Mouse (Mus musculus): Measurements from ENCODE around the gene Yaf2.

The Yaf2 gene

GRCm38 (mm10) chr15:93287628-93288027 is 49.1 kb downstream of the Yaf2 start:
- DNase-seq (ENCODE audit: low spot score), result no peak

GRCm38 (mm10) chr15:93285244-93285643 is 51.5 kb downstream of the Yaf2 start:
- no peak for DNase-seq (ENCODE audit: low spot score)

GRCm38 (mm10) chr15:93284326-93284725 is 52.4 kb downstream of the Yaf2 start:
- no peak for DNase-seq (ENCODE audit: low spot score)

GRCm38 (mm10) chr15:93283349-93283748 is 53.4 kb downstream of the Yaf2 start:
- peak; percentile 61 for DNase-seq (ENCODE audit: low spot score)

- DNase-seq (ENCODE audit: low spot score), result peak; percentile 49
These were observed 60.5 kb downstream of the Yaf2 start for GRCm38 (mm10) chr15:93276276-93276675.

- peak; percentile 63 for DNase-seq (ENCODE audit: low spot score)
These were observed 61.1 kb downstream of the Yaf2 start for GRCm38 (mm10) chr15:93275623-93276022.

- DNase-seq (ENCODE audit: low spot score), result peak; percentile 97
These were observed 61.8 kb downstream of the Yaf2 start, which contains the start of gene Gxylt1 for GRCm38 (mm10) chr15:93274679-93275583. Gene Gxylt1, minus strand, starts transcription at chr15:93275179.

GRCm38 (mm10) chr15:93273788-93274678 is 62.7 kb downstream of the Yaf2 start:
- DNase-seq (ENCODE audit: low spot score), result no peak

- no peak for DNase-seq (ENCODE audit: low spot score)
These were observed 63.8 kb downstream of the Yaf2 start for GRCm38 (mm10) chr15:93272948-93273347.

GRCm38 (mm10) chr15:93270289-93270855 is 66.4 kb downstream of the Yaf2 start:
- no peak for DNase-seq (ENCODE audit: low spot score)

- no peak for DNase-seq (ENCODE audit: low spot score)
These were observed 67.2 kb downstream of the Yaf2 start for GRCm38 (mm10) chr15:93269572-93269971.

- no peak for DNase-seq (ENCODE audit: low spot score)
These were observed 68.7 kb downstream of the Yaf2 start for GRCm38 (mm10) chr15:93268001-93268400.

- no peak for DNase-seq (ENCODE audit: low spot score)
These were observed 69.3 kb downstream of the Yaf2 start for GRCm38 (mm10) chr15:93267479-93267878.

GRCm38 (mm10) chr15:93266361-93266760 is 70.4 kb downstream of the Yaf2 start:
- no peak for DNase-seq (ENCODE audit: low spot score)

GRCm38 (mm10) chr15:93265728-93266127 is 71.0 kb downstream of the Yaf2 start:
- no peak for DNase-seq (ENCODE audit: low spot score)

GRCm38 (mm10) chr15:93265231-93265630 is 71.5 kb downstream of the Yaf2 start:
- DNase-seq (ENCODE audit: low spot score), result no peak

- DNase-seq (ENCODE audit: low spot score), result no peak
These were observed 72.5 kb downstream of the Yaf2 start for GRCm38 (mm10) chr15:93264221-93264620.

- no peak for DNase-seq (ENCODE audit: low spot score)
These were observed 73.2 kb downstream of the Yaf2 start for GRCm38 (mm10) chr15:93263566-93263965.

GRCm38 (mm10) chr15:93262818-93263217 is 73.9 kb downstream of the Yaf2 start:
- no peak for DNase-seq (ENCODE audit: low spot score)

GRCm38 (mm10) chr15:93262274-93262673 is 74.5 kb downstream of the Yaf2 start:
- no peak for DNase-seq (ENCODE audit: low spot score)

- no peak for DNase-seq (ENCODE audit: low spot score)
These were observed 76.8 kb downstream of the Yaf2 start for GRCm38 (mm10) chr15:93259933-93260332.

- DNase-seq (ENCODE audit: low spot score), result peak; percentile 40
These were observed 81.4 kb downstream of the Yaf2 start for GRCm38 (mm10) chr15:93255295-93255694.
